Mouse (Mus musculus) embryonic fibroblast, embryonic 13.5 days (primary cell): ENCODE data around the gene Tsc22d3. TPM values are rescaled to one million over a fixed set of nuclear protein-coding genes. Genes with fewer than 3 reads are reported as not detected.
"Not testable (repeated sequence)": the region's sequence is repeated elsewhere in the genome, so short reads cannot be mapped to it uniquely, and the experiment has no call there.

Experiments
- H3K27ac ChIP-seq: 2 replicates; pipeline ENCODE4 v1.5.1; 2012; ENCODE audit warnings: low read length, control low read depth, inconsistent platforms; ENCODE audit not compliant: insufficient read depth
- H3K4me1 ChIP-seq: 2 replicates; pipeline ENCODE4 v1.6.1; 2011; ENCODE audit warnings: low read length; ENCODE audit not compliant: control insufficient read depth, insufficient read depth
- H3K4me3 ChIP-seq: 2 replicates; pipeline ENCODE4 v1.5.1; 2011; ENCODE audit warnings: mild to moderate bottlenecking, control low read depth, low read length; ENCODE audit not compliant: insufficient read depth
- CTCF ChIP-seq: IDR thresholded peaks from 2 replicates; pipeline ENCODE4 v1.5.1; 2011; ENCODE audit warnings: mild to moderate bottlenecking, control low read depth, low read length, moderate library complexity, borderline replicate concordance; ENCODE audit not compliant: insufficient read depth
- POLR2A ChIP-seq: IDR thresholded peaks from 2 replicates; pipeline ENCODE4 v1.6.1; 2011; ENCODE audit warnings: low read depth, mild to moderate bottlenecking, control low read depth, low read length, moderate library complexity
- polyA plus RNA-seq: library from polyadenylated mRNA; stranded (reverse); fragments of >200 nt; gene quantifications from 2 replicates; pipeline ENCODE4 v1.2.4, GENCODE M21; 2011; ENCODE audit warnings: low read depth; ENCODE audit not compliant: missing spikeins, insufficient read length

The Tsc22d3 gene
- polyA plus RNA-seq, 1 experiment, result 40.7 TPM

- Histone ChIP-seq H3K4me1 (no peaks in the 10 kb centered on the region; the same call in 1 of the 2 replicates), H3K4me3 (no peak overlapping the region), H3K27ac (no peak overlapping the region)
- no peak for TF ChIP-seq POLR2A
- no peak for TF ChIP-seq CTCF
Observed at GRCm38 (mm10) chrX:140505497-140506238, 94.8 kb downstream of the Tsc22d3 start.

GRCm38 (mm10) chrX:140503905-140504304 lies 96.6 kb downstream of the Tsc22d3 start:
- H3K4me1 ChIP-seq, result no peaks in the 10 kb centered on the region; the same call in 1 of the 2 replicates
- no peak for TF ChIP-seq POLR2A
- TF ChIP-seq CTCF, result no peak
- no peak overlapping the region for H3K27ac ChIP-seq
- H3K4me3 ChIP-seq, result no peak overlapping the region

GRCm38 (mm10) chrX:140501401-140502301 lies 98.8 kb downstream of the Tsc22d3 start:
- no peak for TF ChIP-seq CTCF
- TF ChIP-seq POLR2A, result no peak
- Histone ChIP-seq H3K27ac (no peak overlapping the region), H3K4me1 (no peaks in the 10 kb centered on the region; the same call in 1 of the 2 replicates), H3K4me3 (no peak overlapping the region)

GRCm38 (mm10) chrX:140500306-140500705 lies 100.2 kb downstream of the Tsc22d3 start:
- no peak overlapping the region for H3K4me3 ChIP-seq
- no peak for TF ChIP-seq CTCF
- no peak for TF ChIP-seq POLR2A
- H3K4me1 ChIP-seq, result no peaks in the 10 kb centered on the region; the same call in 1 of the 2 replicates
- no peak overlapping the region for H3K27ac ChIP-seq

GRCm38 (mm10) chrX:140498431-140498830 lies 102.0 kb downstream of the Tsc22d3 start:
- H3K4me3 ChIP-seq, H3K27ac ChIP-seq, H3K4me1 ChIP-seq: not testable (repeated sequence)

GRCm38 (mm10) chrX:140494170-140494569 lies 106.3 kb downstream of the Tsc22d3 start:
- Histone ChIP-seq H3K27ac (no peak overlapping the region), H3K4me3 (no peak overlapping the region), H3K4me1 (no peaks in the 10 kb centered on the region)
- no peak for TF ChIP-seq CTCF

GRCm38 (mm10) chrX:140493527-140494029 lies 106.9 kb downstream of the Tsc22d3 start:
- Histone ChIP-seq H3K4me3 (no peak overlapping the region), H3K4me1 (no peaks in the 10 kb centered on the region), H3K27ac (no peak overlapping the region)
- TF ChIP-seq POLR2A (no peak), CTCF (no peak)

- Histone ChIP-seq H3K4me3 (no peak overlapping the region), H3K4me1 (no peaks in the 10 kb centered on the region), H3K27ac (no peak overlapping the region)
- TF ChIP-seq CTCF (no peak), POLR2A (no peak)
Observed at GRCm38 (mm10) chrX:140491884-140492571, 108.4 kb downstream of the Tsc22d3 start.

GRCm38 (mm10) chrX:140490203-140490602 lies 110.3 kb downstream of the Tsc22d3 start:
- TF ChIP-seq POLR2A (no peak), CTCF (no peak)
- H3K4me1 ChIP-seq, result no peaks in the 10 kb centered on the region
- H3K27ac ChIP-seq, result no peak overlapping the region
- H3K4me3 ChIP-seq, result no peak overlapping the region

Other genes starting within 250 kb of the Tsc22d3 start
- gene Prps1, start 144.0 kb downstream of the Tsc22d3 start, polyA plus RNA-seq, result 29.6 and 34.5 TPM in 2 replicates
- 19.4 and 26.8 TPM in 2 replicates for gene Mid2, start 63.9 kb upstream of the Tsc22d3 start, polyA plus RNA-seq
- gene Tex13b, start 212.8 kb upstream of the Tsc22d3 start, polyA plus RNA-seq, result not detected in 2 replicates